8 mouse cellular contexts compared by ENCODE assay signal in genomic region chr12:69790530-69791505, GRCm38 (mm10). TPM values are rescaled to one million over a fixed set of nuclear protein-coding genes. Genes with fewer than 3 reads are reported as not detected.
A peak's percentile ranks its signal among the peaks of the same experiment; 100 is the strongest.
DNase-seq lines count a peak whose midpoint lies in the region; ATAC-seq and TF ChIP-seq lines count a peak whose summit lies in the region.

TSS of gene Cdkl1 (minus strand) at chr12:69791267.

- H3K27me3 ChIP-seq in hindbrain, embryonic 10.5 days (ENCODE audit: insufficient read depth, poor library complexity, severe bottlenecking) = peaks cover 46% of the 10 kb centered on the region
- H3K27me3 ChIP-seq in lung, embryonic 16.5 days (ENCODE audit: control insufficient read depth, insufficient read depth, low read depth, low read length) = no peaks in the 10 kb centered on the region
- no peaks in the 10 kb centered on the region for H3K27me3 ChIP-seq in thymus, adult 2 months (ENCODE audit: control insufficient read depth, insufficient read depth, low read length)

- ATAC-seq in lung, embryonic 16.5 days (ENCODE audit: low read depth) = peak; percentile 92

- WGBS in hindbrain, embryonic 10.5 days = 1% methylated on average over 45 of the region's 45 CpGs
- 2% methylated on average over 44 of the region's 45 CpGs for WGBS in lung, embryonic 16.5 days
- 2% methylated on average over 45 of the region's 45 CpGs for WGBS in thymus, adult 2 months

- TF ChIP-seq CTCF in thymus, adult 2 months (IDR thresholded peaks at IDR 0.05; ENCODE audit: borderline replicate concordance, control insufficient read depth, extremely low read depth, insufficient read depth, low read length, poor library complexity) = no peak

- no peak for TF ChIP-seq POLR2A in thymus, adult 2 months (IDR thresholded peaks at IDR 0.05; ENCODE audit: control insufficient read depth, extremely low read depth, insufficient read depth, low read length, poor library complexity)

- H3K9ac ChIP-seq in lung, embryonic 16.5 days (ENCODE audit: low read length) = peak within 1 kb of the TSS; percentile 65

- H3K36me3 ChIP-seq in hindbrain, embryonic 10.5 days = no peaks in the 10 kb centered on the region
- H3K36me3 ChIP-seq in lung, embryonic 16.5 days (ENCODE audit: control insufficient read depth, insufficient read depth, low read length) = no peaks in the 10 kb centered on the region
- H3K36me3 ChIP-seq in thymus, adult 2 months (ENCODE audit: control insufficient read depth, insufficient read depth, low read length) = no peaks in the 10 kb centered on the region

- DNase-seq in R1 (ENCODE audit: low read depth, low spot score) = peak; percentile 52
- peak; percentile 74 for DNase-seq in cerebellum, postnatal 10 days
- peak; percentile 57 to 71 for DNase-seq in frontal cortex, postnatal 10 days (ENCODE audit: low spot score in 2 of 2)
- DNase-seq in hindbrain, embryonic 10.5 days (ENCODE audit: low spot score) = peak; percentile 77
- peak; percentile 68 to 75 for DNase-seq in layer of hippocampus, postnatal 10 days (ENCODE audit: low spot score in 2 of 2)
- peak; percentile 60 for DNase-seq in ovary, adult 18-20 months (ENCODE audit: low spot score)
- peak; percentile 61 for DNase-seq in thymus, adult 2 months

- H3K4me2 ChIP-seq in lung, embryonic 16.5 days (ENCODE audit: low read depth, low read length) = peak within 1 kb of the TSS; percentile 94

- H3K4me1 ChIP-seq in hindbrain, embryonic 10.5 days (replicated peaks) = peaks cover 17% of the 10 kb centered on the region
- peaks cover 7% of the 10 kb centered on the region for H3K4me1 ChIP-seq in lung, embryonic 16.5 days (replicated peaks; ENCODE audit: control insufficient read depth, insufficient read depth, low read length)
- H3K4me1 ChIP-seq in thymus, adult 2 months (replicated peaks; ENCODE audit: control insufficient read depth, insufficient read depth, low read length) = peaks cover 29% of the 10 kb centered on the region

- peak within 1 kb of the TSS; percentile 68 for H3K4me3 ChIP-seq in hindbrain, embryonic 10.5 days
- peak within 1 kb of the TSS; percentile 57 for H3K4me3 ChIP-seq in lung, embryonic 16.5 days (ENCODE audit: low read length)
- peak within 1 kb of the TSS; percentile 47 for H3K4me3 ChIP-seq in thymus, adult 2 months (ENCODE audit: control insufficient read depth, insufficient read depth, low read length)

- H3K27ac ChIP-seq in hindbrain, embryonic 10.5 days = peak within 1 kb of the TSS; percentile 80
- H3K27ac ChIP-seq in lung, embryonic 16.5 days (ENCODE audit: low read length) = no peak within 1 kb of the TSS
- no peak within 1 kb of the TSS for H3K27ac ChIP-seq in thymus, adult 2 months (ENCODE audit: control insufficient read depth, insufficient read depth, low read length)

- no peaks in the 10 kb centered on the region for H3K9me3 ChIP-seq in hindbrain, embryonic 10.5 days
- no peaks in the 10 kb centered on the region for H3K9me3 ChIP-seq in lung, embryonic 16.5 days (ENCODE audit: control insufficient read depth, low read length)

RNA-seq across cellular contexts. Expression of gene Cdkl1, which starts in this region (rescaled TPM):
- polyA plus RNA-seq in hindbrain, embryonic 10.5 days (2016; fragmentation: Nextera tagmentation; extraction: Ambion mirVana) = 0.62 and 0.71 TPM in 2 replicates
- total RNA-seq in layer of hippocampus, postnatal 10 days (2021) = 10 to 100 TPM; 25.1 to 27.9 TPM
- 1.3 and 2.0 TPM in 2 replicates for polyA plus RNA-seq in lung, embryonic 16.5 days (2015; fragmentation: Nextera tagmentation; extraction: Ambion mirVana)
- 2.5 TPM in 2 replicates for polyA plus RNA-seq in thymus, adult 2 months (2012; rRNA removed)

Comparison
In these comparisons a context has a peak if more than half of its experiments do, and no peak if none do; other contexts are left out.
1. Peak in DNase-seq, H3K4me3 ChIP-seq and H3K27ac ChIP-seq in hindbrain, embryonic 10.5 days; RNA of the gene not detected or under 1 TPM.